Mouse (Mus musculus): ENCODE measurements around the gene Actn1.

Actn1 gene

DNA sequence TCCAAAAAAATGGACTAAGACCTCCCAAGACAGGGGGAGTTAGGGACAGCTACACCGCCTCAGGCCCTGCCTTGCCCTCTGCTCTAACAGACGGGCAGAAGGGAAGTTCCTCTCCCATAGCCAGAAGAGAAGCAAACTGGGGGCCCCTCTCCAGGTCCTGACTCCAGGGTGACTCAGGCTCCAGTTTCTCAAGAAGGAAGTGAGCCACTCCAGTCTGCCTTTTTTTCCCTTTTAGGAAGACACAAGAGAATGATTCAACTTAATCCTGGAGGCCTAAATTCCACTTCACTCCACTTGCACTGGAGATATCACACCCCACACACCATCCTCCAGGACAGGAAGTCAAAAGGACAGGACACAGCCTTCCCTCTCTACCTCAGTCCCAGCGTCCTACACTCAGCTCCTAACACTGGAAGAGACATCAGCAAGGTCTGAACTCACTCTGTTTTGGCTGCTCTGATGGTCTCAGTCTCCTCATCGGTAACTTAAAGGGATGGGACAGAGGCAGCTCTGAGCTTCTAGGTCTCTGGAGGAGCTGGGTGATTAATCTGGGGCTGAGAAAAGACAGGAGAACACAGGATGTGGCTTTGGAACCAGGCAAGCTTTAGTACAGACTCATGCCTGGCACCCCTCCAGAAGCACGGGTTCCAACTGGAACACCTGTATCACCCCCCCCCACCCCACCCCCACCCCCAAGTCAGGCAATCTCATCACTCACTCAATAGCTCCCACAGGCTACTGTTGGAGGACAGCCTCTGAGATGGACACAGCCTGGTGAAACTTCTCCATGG lies 31.0 kb downstream of the Actn1 start:
- DNase-seq (ENCODE audit: low read depth in 1 of 2, low spot score in 2 of 2): peak; percentile 13 to 22

DNA sequence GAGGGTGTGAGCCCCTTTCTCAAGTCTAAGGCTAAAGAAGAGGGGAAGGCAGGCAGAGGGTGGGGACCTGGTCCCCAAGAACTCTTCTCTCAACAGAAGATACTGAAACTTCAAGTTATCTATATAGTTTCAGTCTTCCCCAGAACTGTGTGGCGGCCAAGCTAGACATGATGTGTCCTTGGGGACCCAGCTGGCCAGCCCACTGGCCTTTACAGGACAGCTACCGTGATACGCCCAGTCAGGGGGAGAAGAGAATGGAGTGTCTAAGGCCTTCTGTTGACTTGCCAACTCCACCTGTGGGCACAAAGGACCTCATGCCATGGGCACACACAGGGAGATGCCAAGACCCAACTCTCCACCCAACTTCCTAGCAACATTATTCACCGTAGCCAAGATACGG lies 31.8 kb downstream of the Actn1 start:
- no peak for DNase-seq (ENCODE audit: low read depth in 1 of 2, low spot score in 2 of 2)

DNA sequence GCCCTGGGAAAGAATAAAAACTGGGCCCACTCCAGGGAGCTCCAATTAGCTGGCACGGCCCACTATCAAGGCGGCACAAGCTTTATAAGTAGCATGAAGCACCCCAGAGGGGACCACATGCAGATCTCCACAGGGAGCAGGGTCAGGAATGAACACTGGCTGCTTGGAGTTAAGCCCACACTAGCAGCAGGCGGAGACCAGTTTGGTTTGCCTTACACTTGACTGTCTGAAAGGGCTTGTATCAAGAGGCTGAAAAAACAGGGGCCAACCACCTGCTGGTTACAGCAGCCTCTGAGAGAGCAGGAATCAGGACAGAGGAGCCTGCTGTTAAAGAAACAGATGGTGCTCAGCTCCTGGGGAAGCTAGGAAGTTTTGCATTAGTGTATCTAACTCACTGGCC lies 32.3 kb downstream of the Actn1 start:
- DNase-seq (ENCODE audit: low read depth in 1 of 2, low spot score in 2 of 2): no peak

DNA sequence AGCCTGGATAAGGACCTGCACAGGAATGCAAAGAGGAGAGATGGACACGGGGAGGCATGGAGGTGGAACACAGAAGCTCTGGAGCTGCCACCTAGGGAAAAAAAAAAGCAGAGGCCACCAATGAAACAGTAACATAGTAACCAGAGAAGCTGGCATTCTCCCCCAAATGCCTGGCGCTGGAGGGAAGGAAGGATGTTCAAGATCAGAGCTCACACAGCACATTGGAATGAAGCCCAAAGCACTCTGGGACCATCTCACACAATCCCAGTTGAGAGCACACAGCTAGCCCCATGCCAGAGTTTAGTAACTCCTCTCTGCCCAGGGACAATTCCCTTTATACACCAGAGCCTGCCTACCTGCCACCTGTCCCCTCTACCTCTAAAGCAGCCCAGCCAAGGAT lies 34.1 kb downstream of the Actn1 start:
- no peak for DNase-seq (ENCODE audit: low read depth in 1 of 2, low spot score in 2 of 2)

DNA sequence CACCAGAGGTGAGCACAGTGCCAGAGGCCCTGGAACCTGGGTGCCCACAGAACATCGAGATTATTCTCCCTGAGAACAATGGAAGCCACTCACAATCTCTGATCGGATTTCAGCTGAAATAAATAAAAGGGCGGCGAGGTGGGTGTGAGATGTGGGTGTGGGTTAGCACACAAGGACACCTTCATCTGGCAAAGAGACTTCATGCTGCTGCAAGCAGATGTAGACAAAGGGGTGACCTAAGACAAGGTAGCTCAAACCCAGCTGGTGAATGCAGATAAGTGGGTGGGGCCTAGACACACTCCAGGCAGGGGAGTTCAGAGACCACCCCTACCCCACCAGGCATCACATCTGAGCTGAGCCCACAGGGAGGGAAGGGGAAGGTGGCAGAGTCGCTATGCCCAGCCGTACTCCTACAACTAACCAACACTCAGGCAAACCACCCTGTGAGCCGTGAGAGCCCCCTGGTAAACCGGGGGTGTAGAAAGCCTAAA lies 35.9 kb downstream of the Actn1 start:
- no peak for DNase-seq (ENCODE audit: low read depth in 1 of 2, low spot score in 2 of 2)

DNA sequence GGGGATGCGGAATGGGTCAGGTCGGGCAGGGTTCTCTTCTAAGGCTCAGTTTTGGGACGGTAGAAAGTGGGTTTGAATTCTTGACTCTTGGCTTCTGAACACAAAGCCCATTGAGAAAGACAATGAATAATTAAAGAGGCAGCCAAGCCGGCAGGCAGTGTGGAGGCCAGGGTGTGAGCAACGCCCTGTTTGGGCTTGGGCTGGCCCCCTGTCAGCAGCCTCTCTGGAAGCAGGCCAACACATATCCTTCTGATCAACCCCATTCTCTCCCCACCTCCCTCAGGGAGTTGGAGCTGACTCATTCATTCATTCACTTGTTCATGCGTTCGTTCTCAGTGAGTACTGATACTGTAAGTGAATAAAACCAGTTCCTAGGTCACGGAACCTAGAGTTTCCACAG lies 36.7 kb downstream of the Actn1 start:
- no peak for DNase-seq (ENCODE audit: low read depth in 1 of 2, low spot score in 2 of 2)

DNA sequence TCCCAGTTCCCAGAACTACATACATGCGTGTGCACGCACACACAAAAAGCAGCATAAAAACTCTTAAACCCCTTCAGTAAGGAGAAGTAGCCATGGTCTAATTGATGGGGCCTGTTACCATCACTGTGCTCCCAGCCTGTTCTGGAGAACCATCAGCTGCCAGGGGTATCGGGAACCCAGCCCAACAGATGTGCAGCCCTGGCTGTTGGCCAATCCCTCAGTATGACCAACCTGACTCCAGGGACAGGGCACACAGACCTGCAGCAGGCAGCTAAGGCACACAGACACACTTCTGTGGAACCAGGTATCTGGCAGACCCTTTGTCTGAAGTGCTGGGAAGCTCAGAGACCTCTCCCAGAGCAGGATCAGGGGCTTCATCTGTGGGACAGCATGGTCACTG lies 37.7 kb downstream of the Actn1 start:
- DNase-seq (ENCODE audit: low read depth in 1 of 2, low spot score in 2 of 2): no peak

DNA sequence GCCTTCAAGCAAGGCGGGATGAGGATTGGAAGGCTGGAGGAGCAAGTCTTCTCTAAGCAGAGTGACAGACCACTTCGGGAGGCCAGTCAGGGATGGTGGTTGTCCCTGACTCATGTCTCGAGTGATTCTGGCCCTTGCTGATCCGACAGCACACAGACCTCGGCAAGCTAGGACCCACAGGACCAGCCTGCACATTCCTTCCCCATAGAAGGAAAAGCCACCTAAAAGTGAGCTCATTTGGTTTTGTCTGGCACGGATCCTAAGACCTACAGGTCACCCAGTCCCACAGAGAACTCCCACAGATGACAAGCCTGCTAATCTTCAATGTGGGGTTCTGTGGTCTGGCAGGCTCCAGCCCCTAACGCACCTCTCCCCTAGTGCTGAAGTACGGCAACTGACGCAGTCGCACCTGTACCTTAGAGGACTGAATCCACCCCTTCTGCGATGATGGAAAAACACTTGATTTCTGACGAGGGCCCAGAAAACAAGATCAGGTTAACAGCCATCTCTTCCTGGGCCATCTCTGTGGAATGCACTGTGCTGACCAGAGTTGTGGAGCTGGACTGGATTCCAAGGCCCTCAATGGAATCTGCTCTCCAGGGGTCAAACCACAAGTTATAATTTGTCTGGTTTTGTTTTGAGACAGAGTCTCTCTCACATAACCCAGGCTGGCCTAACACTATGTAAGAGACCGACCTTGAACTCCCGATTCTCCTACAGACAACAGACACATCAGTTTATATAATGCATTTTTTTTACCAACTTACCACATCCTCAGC lies 39.7 kb downstream of the Actn1 start:
- DNase-seq (ENCODE audit: low read depth in 1 of 2, low spot score in 2 of 2): no peak

DNA sequence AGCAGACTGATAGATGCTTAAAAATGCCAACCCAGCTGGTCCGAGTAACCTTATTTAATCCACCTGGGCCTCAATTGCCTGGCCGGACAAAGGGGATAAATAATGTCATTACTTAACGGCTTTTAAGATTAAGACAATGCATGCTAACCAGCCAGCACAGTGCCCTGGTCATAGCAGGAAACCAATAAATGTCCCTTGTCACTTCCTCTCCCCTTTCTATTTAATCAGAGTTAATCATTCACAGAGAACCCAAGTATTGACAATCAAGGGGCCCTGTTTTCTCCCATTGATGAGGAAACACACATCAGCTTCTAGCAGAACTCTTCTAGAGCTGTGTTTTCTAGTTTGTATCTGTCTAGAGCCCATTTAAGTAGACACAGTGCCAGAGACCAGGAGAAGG lies 41.4 kb downstream of the Actn1 start:
- DNase-seq (ENCODE audit: low read depth in 1 of 2, low spot score in 2 of 2): no peak

DNA sequence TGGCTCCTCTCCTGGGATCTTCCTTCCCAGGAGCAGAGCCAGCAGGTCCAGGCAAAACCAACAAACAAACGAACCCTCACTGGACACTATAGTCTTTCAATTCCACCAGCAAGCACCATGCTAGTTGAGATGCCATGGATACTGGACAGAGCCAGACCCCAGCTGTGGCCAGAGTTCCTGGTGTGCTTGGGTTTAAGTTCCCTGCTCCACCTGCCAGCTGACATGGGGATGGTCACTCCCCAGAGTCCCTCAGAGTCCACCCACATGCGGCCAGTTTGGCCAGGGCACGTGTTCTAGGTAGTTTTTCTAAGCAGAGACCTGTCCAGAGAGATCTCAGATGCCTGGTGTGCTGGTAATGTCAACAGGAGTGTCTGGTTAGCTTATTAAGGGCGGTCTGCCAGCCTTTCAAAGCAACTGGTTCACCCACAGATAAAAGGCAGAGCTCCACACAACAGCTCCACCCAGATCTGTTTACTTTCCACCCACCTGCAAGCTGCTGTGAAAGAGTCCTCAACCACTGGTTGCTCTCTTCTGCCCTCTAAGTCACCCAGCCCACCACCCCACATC lies 42.0 kb downstream of the Actn1 start:
- no peak for DNase-seq (ENCODE audit: low read depth in 1 of 2, low spot score in 2 of 2)

DNA sequence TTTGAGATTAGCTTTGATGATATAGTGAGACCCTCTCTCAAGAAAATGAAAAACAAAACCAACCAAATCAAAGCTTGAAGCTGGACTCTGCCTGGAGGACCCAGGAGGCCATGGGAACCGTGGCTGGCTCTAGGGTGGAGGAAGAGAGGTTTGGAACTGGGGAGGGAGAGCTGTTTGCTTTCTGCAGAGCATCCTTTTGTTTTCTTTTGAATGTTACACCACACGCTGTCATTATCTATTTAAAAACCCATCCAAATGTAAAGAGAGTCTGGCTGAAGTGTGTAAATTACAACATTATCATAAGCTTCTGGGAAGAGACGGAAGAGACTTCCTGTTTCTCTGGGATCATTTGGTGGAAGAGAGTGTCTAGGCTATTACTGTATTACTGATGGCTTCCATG lies 43.1 kb downstream of the Actn1 start:
- DNase-seq (ENCODE audit: low read depth in 1 of 2, low spot score in 2 of 2): no peak

DNA sequence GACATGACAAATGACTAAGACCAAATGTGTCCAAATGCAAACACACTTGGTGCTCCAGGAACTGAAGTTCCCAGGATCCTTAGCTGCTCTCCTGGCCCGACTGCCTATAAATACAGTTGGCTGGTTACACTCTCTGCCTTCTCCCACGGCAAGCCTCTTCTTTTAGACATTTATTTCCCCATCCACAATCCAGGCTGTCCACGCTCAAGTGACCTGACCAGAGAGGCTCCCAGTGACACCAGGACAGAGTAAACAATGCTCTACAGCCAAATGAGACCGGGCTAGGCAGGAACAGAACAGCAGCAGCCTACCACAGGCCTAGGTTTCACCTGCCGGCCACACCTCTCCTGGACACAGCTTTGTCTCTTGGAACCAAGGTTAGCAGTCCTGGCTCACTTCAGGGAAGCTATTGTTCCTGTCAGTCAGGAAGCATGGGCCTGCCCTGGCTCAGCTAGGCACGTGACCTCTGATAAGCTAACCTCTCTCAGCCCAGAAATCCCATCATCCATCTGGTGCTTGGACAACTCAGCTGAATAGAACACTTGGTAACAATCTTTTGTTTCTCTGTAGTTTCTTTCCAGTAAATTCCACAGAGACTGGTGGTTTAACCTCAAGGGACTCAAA lies 43.8 kb downstream of the Actn1 start:
- no peak for DNase-seq (ENCODE audit: low read depth in 1 of 2, low spot score in 2 of 2)

DNA sequence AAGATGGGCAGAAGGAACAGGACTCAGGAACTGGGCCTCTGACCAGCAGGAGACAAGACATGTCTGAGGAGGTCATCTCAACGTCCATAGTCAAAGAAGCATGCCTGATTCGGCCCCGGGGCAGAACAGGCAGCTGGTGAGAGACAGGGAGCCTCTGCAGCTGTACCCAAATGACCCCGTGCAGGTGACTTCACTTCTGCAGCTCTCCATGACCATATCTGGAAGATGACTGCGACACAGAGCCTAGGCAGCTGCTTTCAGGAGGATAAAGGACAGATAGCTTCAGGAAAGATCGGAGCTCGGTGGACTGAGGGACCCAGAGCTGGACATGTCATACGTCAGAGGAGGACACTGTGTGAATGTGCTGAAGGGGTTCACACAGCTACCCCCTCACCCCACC lies 46.4 kb downstream of the Actn1 start:
- DNase-seq (ENCODE audit: low read depth in 1 of 2, low spot score in 2 of 2): no peak

DNA sequence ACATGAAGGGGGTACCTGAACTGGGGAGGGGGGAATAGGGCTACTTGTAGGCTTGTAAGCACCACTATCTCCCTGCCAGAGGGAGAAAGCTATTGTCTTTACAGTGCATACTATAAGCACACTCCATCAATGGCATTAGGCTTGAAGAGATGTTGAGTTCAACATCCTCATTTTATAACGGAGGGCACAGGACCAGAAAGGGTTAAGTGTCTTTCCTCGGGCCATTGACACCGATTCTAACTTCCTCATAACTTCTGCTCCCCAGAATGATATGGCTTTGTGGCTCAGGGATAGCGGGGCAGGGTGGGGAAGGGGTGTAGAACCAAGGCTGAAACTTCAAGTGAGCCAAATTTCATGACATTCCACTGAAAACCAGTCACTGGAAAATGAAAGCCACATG lies 46.9 kb downstream of the Actn1 start:
- DNase-seq (ENCODE audit: low read depth in 1 of 2, low spot score in 2 of 2): no peak

DNA sequence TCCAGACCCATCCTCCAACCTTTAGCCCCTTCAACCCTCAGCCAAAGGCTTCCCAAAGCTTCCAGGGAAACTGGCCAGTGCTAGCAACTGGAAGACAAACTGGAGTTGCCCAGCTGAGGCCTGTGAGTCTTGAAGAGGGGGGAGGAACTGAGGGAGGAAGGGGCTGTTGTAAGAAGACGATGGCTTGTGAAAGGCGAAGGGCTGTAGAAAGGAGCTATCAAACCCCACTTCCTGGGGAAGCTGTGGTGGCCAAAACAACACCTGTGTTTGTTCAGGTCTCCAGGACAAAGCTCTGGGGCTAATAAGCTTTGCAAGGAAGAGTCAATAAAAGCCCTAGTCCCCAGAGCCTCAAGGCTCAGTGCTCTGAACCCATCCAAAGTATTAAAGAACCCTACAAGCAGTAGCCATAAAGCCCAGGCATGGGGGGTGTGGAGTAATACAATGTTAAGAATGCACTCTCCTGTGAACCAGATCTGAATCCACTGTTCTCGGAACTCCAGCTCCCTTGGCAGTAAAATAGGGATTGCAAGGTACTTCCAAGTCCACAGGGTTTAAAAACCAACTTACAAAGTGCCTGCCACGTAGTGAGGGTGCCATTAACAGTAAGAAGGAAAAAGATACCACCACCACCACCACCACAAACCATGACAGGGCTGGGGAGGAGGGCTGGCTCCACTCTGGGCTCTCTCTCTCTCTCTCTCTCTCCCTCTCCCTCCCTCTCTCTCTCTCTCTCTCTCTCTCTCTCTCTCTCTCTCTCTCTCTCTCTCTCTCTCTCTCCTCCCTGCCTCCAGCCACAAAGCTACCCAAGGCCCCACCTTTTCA lies 49.2 kb downstream of the Actn1 start:
- no peak for DNase-seq (ENCODE audit: low read depth in 1 of 2, low spot score in 2 of 2)

DNA sequence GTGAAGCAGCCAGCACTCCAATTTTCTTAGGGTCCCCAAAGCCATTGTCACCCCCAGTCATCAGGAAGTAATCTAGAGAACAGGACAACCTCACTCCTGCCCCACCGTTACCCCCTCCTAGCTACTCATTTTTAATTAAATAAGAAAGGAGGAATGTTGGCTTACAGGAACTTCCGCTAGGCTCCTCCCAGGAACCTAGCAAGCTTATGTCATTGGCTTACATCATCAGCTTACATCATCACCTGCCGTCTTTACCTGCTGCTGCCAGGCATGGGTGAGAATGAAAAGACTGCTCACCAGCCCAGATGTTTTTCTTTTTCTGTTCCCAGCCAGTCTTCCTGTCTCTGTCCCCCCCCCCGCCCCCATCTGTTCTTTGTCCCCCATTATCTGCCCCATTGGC lies 50.3 kb downstream of the Actn1 start:
- no peak for DNase-seq (ENCODE audit: low read depth in 1 of 2, low spot score in 2 of 2)

DNA sequence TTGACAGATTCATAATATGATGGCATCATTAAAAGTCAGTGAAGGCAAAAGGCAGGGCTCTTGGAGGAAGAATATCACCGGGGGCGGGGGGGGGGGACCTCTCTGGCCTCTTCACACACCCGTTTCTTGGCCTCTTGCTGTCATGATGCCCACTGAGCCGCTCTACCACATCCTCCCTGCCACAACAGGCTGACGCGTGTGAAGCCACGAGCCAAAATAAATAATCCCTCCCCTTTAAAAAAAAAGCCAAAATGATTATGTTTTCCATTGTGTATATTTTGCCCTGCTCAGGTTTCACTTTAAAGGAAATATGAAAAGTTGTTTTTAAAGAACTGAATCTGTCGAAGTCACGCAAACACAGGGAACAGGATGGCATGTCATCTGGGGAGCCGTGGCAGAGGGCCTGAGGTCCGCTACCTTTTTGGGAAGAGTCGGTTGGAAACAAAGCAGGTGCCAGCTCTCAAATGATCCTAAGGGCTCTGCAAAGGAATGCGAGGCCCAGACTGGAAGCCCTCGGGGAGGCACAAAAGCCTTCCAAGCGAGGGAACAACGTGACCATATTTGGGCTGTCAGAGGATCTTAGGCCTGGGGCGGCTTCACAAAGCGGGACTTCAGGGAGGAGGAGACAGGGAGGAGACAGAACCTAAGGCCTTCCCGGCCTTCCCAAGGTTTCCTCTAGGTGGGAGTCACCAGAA lies 51.9 kb downstream of the Actn1 start:
- DNase-seq (ENCODE audit: low read depth in 1 of 2, low spot score in 2 of 2): no peak

DNA sequence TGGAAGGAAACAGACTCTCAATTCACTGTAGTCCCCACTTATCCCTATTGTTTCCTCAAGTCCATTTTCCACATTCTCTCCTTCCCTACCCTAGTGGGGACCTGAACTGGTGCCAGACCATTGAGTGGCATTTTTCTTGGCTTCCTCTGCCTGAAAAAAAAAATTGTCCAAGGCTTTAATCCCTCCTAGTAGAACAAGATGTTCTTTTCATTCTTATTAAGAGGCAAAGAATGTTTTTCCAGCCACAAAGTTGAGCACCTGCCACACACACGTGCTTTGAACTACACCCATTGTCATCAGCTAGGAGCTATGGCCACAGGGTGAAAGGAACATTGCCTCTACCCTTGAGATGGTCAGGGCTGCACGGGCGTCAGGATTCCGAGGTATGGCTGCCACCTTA lies 56.9 kb downstream of the Actn1 start:
- no peak for DNase-seq (ENCODE audit: low read depth in 1 of 2, low spot score in 2 of 2)

DNA sequence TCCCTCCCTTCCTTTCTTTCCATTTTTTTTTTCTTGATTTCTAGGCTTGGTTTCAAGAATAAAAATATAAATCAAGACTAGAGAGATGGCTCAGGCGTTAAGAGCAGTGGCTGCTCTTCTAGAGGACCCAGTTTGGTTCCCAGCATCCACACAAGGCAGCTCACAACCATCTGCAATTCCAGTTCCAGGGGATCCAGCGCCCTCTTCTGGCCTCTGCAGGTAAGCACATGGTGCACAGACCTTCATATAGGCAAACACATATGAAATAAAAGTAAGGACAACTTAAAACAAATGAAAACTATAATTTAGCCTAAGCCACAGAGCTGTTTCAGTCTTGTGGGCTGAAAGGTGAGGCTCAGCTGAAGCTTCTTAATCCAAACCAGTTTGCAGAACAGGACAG lies 60.4 kb downstream of the Actn1 start:
- no peak for DNase-seq (ENCODE audit: low read depth in 1 of 2, low spot score in 2 of 2)

DNA sequence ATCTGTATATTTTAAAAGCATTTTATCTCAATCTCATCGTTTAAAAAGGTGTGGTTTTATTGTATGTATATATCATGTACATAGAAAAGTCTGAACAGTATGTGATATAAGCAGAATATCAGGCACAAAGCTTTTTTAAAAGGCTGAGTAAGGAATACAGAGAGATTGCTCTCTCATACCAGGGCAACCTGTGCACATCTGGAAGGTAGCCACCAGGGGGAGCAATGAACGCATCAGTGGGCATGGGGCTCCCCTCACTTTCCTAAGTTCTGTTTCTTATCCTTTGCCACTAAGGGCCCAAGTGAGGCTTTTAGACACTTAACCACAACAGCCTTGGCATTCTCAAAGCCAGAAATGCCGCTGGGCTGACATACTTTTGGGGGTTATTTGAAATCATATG lies 61.7 kb downstream of the Actn1 start:
- DNase-seq (ENCODE audit: low read depth in 1 of 2, low spot score in 2 of 2): no peak
